Mouse (Mus musculus): Measurements from ENCODE around the gene Rere. TPM values are rescaled to one million over a fixed set of nuclear protein-coding genes. Genes with fewer than 3 reads are reported as not detected.

Rere gene
- polyA plus RNA-seq, 2 experiments: 28.5 to 43.3 TPM

- no peak overlapping the region for H3K4me2 ChIP-seq (replicated peaks; ENCODE audit: low read depth, low read length, severe bottlenecking)
- H3K36me3 ChIP-seq (ENCODE audit: control insufficient read depth, insufficient read depth, low read length): peaks cover 7% of the 10 kb centered on the region; the same call in 1 of the 2 replicates
- H3K9me3 ChIP-seq (ENCODE audit: control insufficient read depth, low read length): no peaks in the 10 kb centered on the region
- no peak overlapping the region for H3K27ac ChIP-seq (replicated peaks; ENCODE audit: low read depth, low read length)
- TF ChIP-seq POLR2A (IDR thresholded peaks at IDR 0.05; ENCODE audit: borderline replicate concordance, extremely low read depth, insufficient read depth, insufficient read length): no peak
- DNase-seq (ENCODE audit: low spot score) (no peak), ATAC-seq (ENCODE audit: low FRiP score, low read depth) (no peak)
- H3K4me1 ChIP-seq (ENCODE audit: control insufficient read depth, insufficient read depth, low read length): 0 out of 2 replicates have a peak, but pooled peaks cover 2% of the 10 kb centered on the region
- 87% methylated on average over 10 of the region's 10 CpGs for WGBS
- H3K4me3 ChIP-seq (replicated peaks; ENCODE audit: low read length): no peak overlapping the region
- H3K27me3 ChIP-seq (ENCODE audit: control insufficient read depth, insufficient read depth, low read length): no peaks in the 10 kb centered on the region
- no peak overlapping the region for H3K9ac ChIP-seq (ENCODE audit: low read depth, low read length, severe bottlenecking)
Observed at GRCm38 (mm10) chr4:150415227-150415969, 134.0 kb downstream of the Rere start.

- Histone ChIP-seq H3K27ac (replicated peaks; ENCODE audit: low read depth, low read length) (no peak overlapping the region), H3K9me3 (ENCODE audit: control insufficient read depth, low read length) (no peaks in the 10 kb centered on the region), H3K4me1 (ENCODE audit: control insufficient read depth, insufficient read depth, low read length) (no peaks in the 10 kb centered on the region), H3K4me3 (replicated peaks; ENCODE audit: low read length) (no peak overlapping the region), H3K27me3 (ENCODE audit: control insufficient read depth, insufficient read depth, low read length) (no peaks in the 10 kb centered on the region), H3K9ac (ENCODE audit: low read depth, low read length, severe bottlenecking) (no peak overlapping the region), H3K36me3 (ENCODE audit: control insufficient read depth, insufficient read depth, low read length) (peaks cover 10% of the 10 kb centered on the region), H3K4me2 (replicated peaks; ENCODE audit: low read depth, low read length, severe bottlenecking) (no peak overlapping the region)
- 89% methylated on average over 10 of the region's 10 CpGs for WGBS
- no peak for TF ChIP-seq POLR2A (IDR thresholded peaks at IDR 0.05; ENCODE audit: borderline replicate concordance, extremely low read depth, insufficient read depth, insufficient read length)
- DNase-seq (ENCODE audit: low spot score) (no peak), ATAC-seq (ENCODE audit: low FRiP score, low read depth) (no peak)
Observed at GRCm38 (mm10) chr4:150420576-150421263, 139.3 kb downstream of the Rere start.

- ATAC-seq (ENCODE audit: low FRiP score, low read depth) (no peak), DNase-seq (ENCODE audit: low spot score) (no peak)
- Histone ChIP-seq H3K4me2 (replicated peaks; ENCODE audit: low read depth, low read length, severe bottlenecking) (no peak overlapping the region), H3K9ac (ENCODE audit: low read depth, low read length, severe bottlenecking) (no peak overlapping the region), H3K27me3 (ENCODE audit: control insufficient read depth, insufficient read depth, low read length) (no peaks in the 10 kb centered on the region), H3K36me3 (ENCODE audit: control insufficient read depth, insufficient read depth, low read length) (peaks cover 4% of the 10 kb centered on the region), H3K27ac (replicated peaks; ENCODE audit: low read depth, low read length) (no peak overlapping the region), H3K4me3 (replicated peaks; ENCODE audit: low read length) (no peak overlapping the region), H3K9me3 (ENCODE audit: control insufficient read depth, low read length) (no peaks in the 10 kb centered on the region), H3K4me1 (ENCODE audit: control insufficient read depth, insufficient read depth, low read length) (peaks cover 3% of the 10 kb centered on the region; the same call in 1 of the 2 replicates)
- TF ChIP-seq POLR2A (IDR thresholded peaks at IDR 0.05; ENCODE audit: borderline replicate concordance, extremely low read depth, insufficient read depth, insufficient read length): no peak
- WGBS: 72% methylated on average over 8 of the region's 8 CpGs
Observed at GRCm38 (mm10) chr4:150426098-150426879, 144.8 kb downstream of the Rere start.

- TF ChIP-seq POLR2A (IDR thresholded peaks at IDR 0.05; ENCODE audit: borderline replicate concordance, extremely low read depth, insufficient read depth, insufficient read length): no peak
- Histone ChIP-seq H3K27me3 (ENCODE audit: control insufficient read depth, insufficient read depth, low read length) (no peaks in the 10 kb centered on the region), H3K36me3 (ENCODE audit: control insufficient read depth, insufficient read depth, low read length) (peaks cover 2% of the 10 kb centered on the region; the same call in 1 of the 2 replicates), H3K9me3 (ENCODE audit: control insufficient read depth, low read length) (no peaks in the 10 kb centered on the region), H3K4me1 (ENCODE audit: control insufficient read depth, insufficient read depth, low read length) (peaks cover 3% of the 10 kb centered on the region; the same call in 1 of the 2 replicates), H3K27ac (replicated peaks; ENCODE audit: low read depth, low read length) (no peak overlapping the region), H3K4me2 (replicated peaks; ENCODE audit: low read depth, low read length, severe bottlenecking) (no peak overlapping the region), H3K9ac (ENCODE audit: low read depth, low read length, severe bottlenecking) (no peak overlapping the region), H3K4me3 (replicated peaks; ENCODE audit: low read length) (no peak overlapping the region)
- ATAC-seq (ENCODE audit: low FRiP score, low read depth) (no peak), DNase-seq (ENCODE audit: low spot score) (no peak)
- 67% methylated on average over 5 of the region's 5 CpGs for WGBS
Observed at GRCm38 (mm10) chr4:150426880-150427476, 145.5 kb downstream of the Rere start.

GRCm38 (mm10) chr4:150428762-150429161 is 147.3 kb downstream of the Rere start:
- no peak overlapping the region for H3K27ac ChIP-seq (replicated peaks; ENCODE audit: low read depth, low read length)
- no peak overlapping the region for H3K4me2 ChIP-seq (replicated peaks; ENCODE audit: low read depth, low read length, severe bottlenecking)
- peaks cover 10% of the 10 kb centered on the region for H3K36me3 ChIP-seq (ENCODE audit: control insufficient read depth, insufficient read depth, low read length)
- 88% methylated on average over 4 of the region's 4 CpGs for WGBS
- ATAC-seq (ENCODE audit: low FRiP score, low read depth): no peak
- no peak for TF ChIP-seq POLR2A (IDR thresholded peaks at IDR 0.05; ENCODE audit: borderline replicate concordance, extremely low read depth, insufficient read depth, insufficient read length)
- no peaks in the 10 kb centered on the region for H3K27me3 ChIP-seq (ENCODE audit: control insufficient read depth, insufficient read depth, low read length)
- peaks cover 3% of the 10 kb centered on the region; the same call in 1 of the 2 replicates for H3K4me1 ChIP-seq (ENCODE audit: control insufficient read depth, insufficient read depth, low read length)
- H3K9ac ChIP-seq (ENCODE audit: low read depth, low read length, severe bottlenecking): no peak overlapping the region
- no peaks in the 10 kb centered on the region for H3K9me3 ChIP-seq (ENCODE audit: control insufficient read depth, low read length)
- H3K4me3 ChIP-seq (replicated peaks; ENCODE audit: low read length): no peak overlapping the region
- DNase-seq (ENCODE audit: low spot score): no peak
